Mouse (Mus musculus) erythroblast, embryonic 14.5 days (primary cell): Measurements from ENCODE around the gene Hipk2. TPM values are rescaled to one million over a fixed set of nuclear protein-coding genes. Genes with fewer than 3 reads are reported as not detected.

Experiments used
- H3K27me3 ChIP-seq: 2 replicates; pipeline ENCODE4 v1.6.1; 2012; ENCODE audit warnings: inconsistent platforms; ENCODE audit not compliant: control insufficient read depth
- H3K36me3 ChIP-seq: 2 replicates; pipeline ENCODE4 v1.6.1; 2012; ENCODE audit warnings: mild to moderate bottlenecking, inconsistent platforms; ENCODE audit not compliant: control insufficient read depth
- H3K4me1 ChIP-seq: 2 replicates; pipeline ENCODE4 v1.6.1; 2012; ENCODE audit warnings: inconsistent platforms; ENCODE audit not compliant: control insufficient read depth
- H3K4me3 ChIP-seq: replicated peaks from 2 replicates; pipeline ENCODE3; 2012; ENCODE audit warnings: moderate library complexity, mild to moderate bottlenecking, inconsistent platforms
- H3K9me3 ChIP-seq: 2 replicates; pipeline ENCODE4 v1.6.1; 2012; ENCODE audit warnings: low read length, inconsistent platforms, mixed read lengths; ENCODE audit not compliant: control insufficient read depth
- GATA1 ChIP-seq: IDR thresholded peaks from 2 replicates; pipeline ENCODE4 v1.6.1; 2012; ENCODE audit warnings: low read length, inconsistent platforms, mixed read lengths
- TAL1 ChIP-seq: IDR thresholded peaks from 3 replicates; pipeline ENCODE4 v1.6.1; 2012; ENCODE audit warnings: low read length, inconsistent platforms, mixed read lengths
- polyA plus RNA-seq: library from polyadenylated mRNA; stranded (reverse); fragments of >175 nt; gene quantifications from 2 replicates; pipeline ENCODE4 v1.2.3, GENCODE M21; 2012

The Hipk2 gene
- polyA plus RNA-seq, 1 experiment: 16.6 TPM

- Histone ChIP-seq H3K4me3 (no peak overlapping the region), H3K4me1 (peaks cover 59% of the 10 kb centered on the region), H3K36me3 (peaks cover 100% of the 10 kb centered on the region), H3K27me3 (no peaks in the 10 kb centered on the region), H3K9me3 (no peaks in the 10 kb centered on the region; the same call in 1 of the 2 replicates)
- TF ChIP-seq GATA1: no peak
- no peak for TF ChIP-seq TAL1
Observed at GRCm38 (mm10) chr6:38801252-38801651, 74.7 kb downstream of the Hipk2 start.

- no peak overlapping the region for H3K4me3 ChIP-seq
- no peaks in the 10 kb centered on the region for H3K9me3 ChIP-seq
- peaks cover 99% of the 10 kb centered on the region for H3K36me3 ChIP-seq
- no peaks in the 10 kb centered on the region for H3K27me3 ChIP-seq
- peaks cover 71% of the 10 kb centered on the region for H3K4me1 ChIP-seq
- TF ChIP-seq GATA1 (no peak), TAL1 (no peak)
Observed at GRCm38 (mm10) chr6:38797548-38797947, 78.4 kb downstream of the Hipk2 start.

GRCm38 (mm10) chr6:38796993-38797392, 79.0 kb downstream of the Hipk2 start:
- TF ChIP-seq GATA1 (no peak; the same call in 1 of the 2 replicates), TAL1 (no peak)
- Histone ChIP-seq H3K4me1 (peaks cover 68% of the 10 kb centered on the region), H3K9me3 (no peaks in the 10 kb centered on the region), H3K4me3 (no peak overlapping the region), H3K27me3 (no peaks in the 10 kb centered on the region), H3K36me3 (peaks cover 99% of the 10 kb centered on the region)

GRCm38 (mm10) chr6:38796388-38796787, 79.6 kb downstream of the Hipk2 start:
- Histone ChIP-seq H3K4me1 (peaks cover 68% of the 10 kb centered on the region), H3K36me3 (peaks cover 99% of the 10 kb centered on the region), H3K27me3 (no peaks in the 10 kb centered on the region), H3K4me3 (no peak overlapping the region), H3K9me3 (peaks cover 3% of the 10 kb centered on the region; the same call in 1 of the 2 replicates)
- TF ChIP-seq GATA1 (no peak), TAL1 (no peak)

GRCm38 (mm10) chr6:38795096-38795816, 80.7 kb downstream of the Hipk2 start:
- peak; percentile 40; the same call in 1 of the 3 replicates for TF ChIP-seq TAL1
- TF ChIP-seq GATA1: 0 out of 2 replicates have a peak, but pooled peaks have one; percentile 40
- H3K36me3 ChIP-seq: peaks cover 99% of the 10 kb centered on the region
- peaks cover 5% of the 10 kb centered on the region; the same call in 1 of the 2 replicates for H3K9me3 ChIP-seq
- no peaks in the 10 kb centered on the region for H3K27me3 ChIP-seq
- H3K4me3 ChIP-seq: peak overlapping the region; percentile 15
- H3K4me1 ChIP-seq: peaks cover 73% of the 10 kb centered on the region

GRCm38 (mm10) chr6:38792966-38793365, 83.0 kb downstream of the Hipk2 start:
- H3K4me1 ChIP-seq: peaks cover 83% of the 10 kb centered on the region

GRCm38 (mm10) chr6:38789221-38789810, 86.6 kb downstream of the Hipk2 start:
- H3K9me3 ChIP-seq: peaks cover 5% of the 10 kb centered on the region; the same call in 1 of the 2 replicates
- H3K4me1 ChIP-seq: peaks cover 72% of the 10 kb centered on the region
- TF ChIP-seq TAL1 (no peak), GATA1 (no peak)
- H3K36me3 ChIP-seq: peaks cover 99% of the 10 kb centered on the region
- H3K4me3 ChIP-seq: no peak overlapping the region
- H3K27me3 ChIP-seq: no peaks in the 10 kb centered on the region

More at GRCm38 (mm10) chr6:38792966-38793365, 83.0 kb downstream of the Hipk2 start:
- Histone ChIP-seq H3K27me3 (no peaks in the 10 kb centered on the region), H3K9me3 (peaks cover 5% of the 10 kb centered on the region; the same call in 1 of the 2 replicates), H3K4me3 (no peak overlapping the region), H3K36me3 (peaks cover 99% of the 10 kb centered on the region)
- TF ChIP-seq TAL1 (no peak), GATA1 (no peak)

- Histone ChIP-seq H3K4me1 (peaks cover 60% of the 10 kb centered on the region), H3K9me3 (peaks cover 5% of the 10 kb centered on the region; the same call in 1 of the 2 replicates), H3K36me3 (peaks cover 93% of the 10 kb centered on the region), H3K27me3 (no peaks in the 10 kb centered on the region), H3K4me3 (peak overlapping the region; percentile 13)
- TF ChIP-seq TAL1 (no peak), GATA1 (no peak)
Observed at GRCm38 (mm10) chr6:38787811-38788509, 88.0 kb downstream of the Hipk2 start.

GRCm38 (mm10) chr6:38787134-38787533, 88.8 kb downstream of the Hipk2 start:
- Histone ChIP-seq H3K36me3 (peaks cover 92% of the 10 kb centered on the region), H3K27me3 (no peaks in the 10 kb centered on the region), H3K4me3 (no peak overlapping the region), H3K4me1 (peaks cover 60% of the 10 kb centered on the region), H3K9me3 (peaks cover 5% of the 10 kb centered on the region; the same call in 1 of the 2 replicates)
- TF ChIP-seq TAL1 (no peak), GATA1 (no peak)
